Mouse (Mus musculus) B cell, adult 2 months (primary cell): Measurements from ENCODE around the gene BC025920.

ENCODE experiments used
- DNase-seq, 2 experiments: peaks; one replicate each; pipeline ENCODE4 v3.0.0; 2022

The BC025920 gene

GRCm38 (mm10) chr10:81644716-81645115 is 38.6 kb downstream of the BC025920 start:
- DNase-seq, result no peak

GRCm38 (mm10) chr10:81645391-81645790 is 39.3 kb downstream of the BC025920 start:
- no peak for DNase-seq

- DNase-seq, result no peak
These were observed 40.0 kb downstream of the BC025920 start for GRCm38 (mm10) chr10:81646015-81646555.

GRCm38 (mm10) chr10:81648803-81649775 is 43.0 kb downstream of the BC025920 start, which contains the start of gene Gm10778:
Gene Gm10778, plus strand, starts transcription at chr10:81649059.
- peak; percentile 84 to 85 for DNase-seq

GRCm38 (mm10) chr10:81655178-81655577 is 49.1 kb downstream of the BC025920 start:
- DNase-seq, result peak in 1 of 2 experiments; percentile 0

GRCm38 (mm10) chr10:81656174-81656573 is 50.1 kb downstream of the BC025920 start:
- no peak for DNase-seq
